Mouse (Mus musculus): ENCODE measurements around the gene Thsd4. TPM values are rescaled to one million over a fixed set of nuclear protein-coding genes. Genes with fewer than 3 reads are reported as not detected.

Thsd4 gene
- polyA plus RNA-seq, 1 experiment from 2014 or later: 4.5 TPM

GRCm38 (mm10) chr9:60521143-60521542 lies 703 bp downstream of the Thsd4 start:
- peak overlapping the region; percentile 53 for H3K4me3 ChIP-seq (ENCODE audit: low read length)
- H3K36me3 ChIP-seq (ENCODE audit: control insufficient read depth, insufficient read depth, low read length): no peaks in the 10 kb centered on the region
- H3K4me2 ChIP-seq (ENCODE audit: low read length): peak overlapping the region; percentile 83
- 33% methylated on average over 5 of the region's 5 CpGs for WGBS
- no peak for ATAC-seq
- peaks cover 24% of the 10 kb centered on the region for H3K4me1 ChIP-seq (ENCODE audit: control insufficient read depth, insufficient read depth, low read depth, low read length)
- no peaks in the 10 kb centered on the region for H3K9me3 ChIP-seq (ENCODE audit: control insufficient read depth, low read length)
- H3K9ac ChIP-seq (ENCODE audit: low read depth, low read length): no peak overlapping the region; the same call in 1 of the 2 replicates
- no peak overlapping the region for H3K27ac ChIP-seq (ENCODE audit: low read depth, low read length)
- peaks cover 15% of the 10 kb centered on the region for H3K27me3 ChIP-seq (replicated peaks; ENCODE audit: control insufficient read depth, insufficient read depth, low read length)

DNA sequence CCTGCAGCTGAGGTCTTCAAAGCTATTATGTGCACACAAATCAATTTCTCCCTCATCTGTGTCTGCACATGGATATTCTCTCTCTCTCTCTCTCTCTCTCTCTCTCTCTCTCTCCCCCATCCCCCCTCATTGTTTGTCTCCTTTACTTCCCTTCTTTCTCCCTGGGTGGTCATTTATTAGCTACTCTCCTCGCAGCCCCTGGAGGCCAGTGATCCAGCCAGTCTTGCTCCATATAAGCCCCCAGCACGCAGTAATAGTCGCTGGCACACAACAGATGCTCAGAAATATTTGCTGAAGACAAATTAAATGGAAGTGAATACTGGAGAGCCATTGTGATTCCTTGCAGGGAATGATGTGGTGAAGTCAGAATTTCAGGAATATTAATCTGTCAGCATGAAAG lies 2.2 kb downstream of the Thsd4 start:
- 17% methylated on average over 3 of the region's 3 CpGs for WGBS
- no peaks in the 10 kb centered on the region for H3K36me3 ChIP-seq (ENCODE audit: control insufficient read depth, insufficient read depth, low read length)
- peaks cover 24% of the 10 kb centered on the region for H3K4me1 ChIP-seq (ENCODE audit: control insufficient read depth, insufficient read depth, low read depth, low read length)
- peaks cover 2% of the 10 kb centered on the region; the same call in 1 of the 2 replicates for H3K9me3 ChIP-seq (ENCODE audit: control insufficient read depth, low read length)
- no peak overlapping the region for H3K4me3 ChIP-seq (ENCODE audit: low read length)
- H3K27me3 ChIP-seq (replicated peaks; ENCODE audit: control insufficient read depth, insufficient read depth, low read length): peaks cover 15% of the 10 kb centered on the region
- no peak overlapping the region for H3K9ac ChIP-seq (ENCODE audit: low read depth, low read length)
- no peak overlapping the region for H3K4me2 ChIP-seq (ENCODE audit: low read length)
- no peak for ATAC-seq
- no peak overlapping the region for H3K27ac ChIP-seq (ENCODE audit: low read depth, low read length)

DNA sequence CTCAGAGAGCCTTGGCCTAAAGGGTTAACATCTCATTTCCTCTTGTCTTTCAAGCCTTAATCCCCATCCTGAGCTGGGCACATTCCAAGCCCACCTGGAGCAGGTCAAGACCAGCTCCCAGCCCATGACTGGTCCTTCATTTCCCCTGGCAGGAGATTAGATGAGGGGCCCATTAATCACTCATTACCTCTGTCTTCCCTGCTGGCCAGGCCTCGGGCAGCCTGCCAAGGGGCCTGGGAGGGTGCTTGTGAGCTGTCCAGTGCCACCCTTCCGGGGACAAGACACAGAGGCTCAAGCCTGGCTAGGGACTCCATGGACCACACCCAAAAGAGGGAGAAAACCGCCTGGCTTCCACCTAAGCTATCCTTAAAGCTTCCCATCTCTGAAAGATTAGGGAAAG lies 3.6 kb downstream of the Thsd4 start:
- H3K9ac ChIP-seq (ENCODE audit: low read depth, low read length): no peak overlapping the region
- H3K9me3 ChIP-seq (ENCODE audit: control insufficient read depth, low read length): peaks cover 4% of the 10 kb centered on the region; the same call in 1 of the 2 replicates
- peaks cover 15% of the 10 kb centered on the region for H3K27me3 ChIP-seq (replicated peaks; ENCODE audit: control insufficient read depth, insufficient read depth, low read length)
- peaks cover 24% of the 10 kb centered on the region for H3K4me1 ChIP-seq (ENCODE audit: control insufficient read depth, insufficient read depth, low read depth, low read length)
- no peak; the same call in 1 of the 2 replicates for ATAC-seq
- no peak overlapping the region for H3K4me3 ChIP-seq (ENCODE audit: low read length)
- no peak overlapping the region for H3K27ac ChIP-seq (ENCODE audit: low read depth, low read length)
- H3K4me2 ChIP-seq (ENCODE audit: low read length): no peak overlapping the region
- no peaks in the 10 kb centered on the region for H3K36me3 ChIP-seq (ENCODE audit: control insufficient read depth, insufficient read depth, low read length)
- 27% methylated on average over 3 of the region's 3 CpGs for WGBS

DNA sequence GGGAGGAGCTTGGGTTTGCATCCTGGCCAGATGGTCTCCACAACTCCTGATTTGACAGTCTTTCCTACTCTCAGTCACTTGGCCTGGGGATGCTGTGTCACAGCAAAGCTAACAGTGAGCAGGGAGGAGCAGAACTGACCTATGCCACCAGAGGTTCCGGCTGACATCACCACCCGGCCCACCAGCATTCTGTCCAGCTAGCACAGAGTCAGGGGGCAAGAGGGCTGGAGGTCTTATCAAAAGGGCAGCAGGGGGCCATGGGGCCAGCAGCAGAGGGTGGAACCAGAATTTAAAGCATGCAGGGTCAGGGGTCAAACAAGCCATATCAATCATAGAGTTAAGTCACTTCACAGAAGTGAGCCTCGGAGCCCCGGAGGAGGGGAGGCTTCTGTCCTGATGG lies 4.7 kb downstream of the Thsd4 start:
- Histone ChIP-seq H3K4me1 (ENCODE audit: control insufficient read depth, insufficient read depth, low read depth, low read length) (peaks cover 24% of the 10 kb centered on the region), H3K4me3 (ENCODE audit: low read length) (no peak overlapping the region), H3K4me2 (ENCODE audit: low read length) (no peak overlapping the region), H3K36me3 (ENCODE audit: control insufficient read depth, insufficient read depth, low read length) (no peaks in the 10 kb centered on the region), H3K27ac (ENCODE audit: low read depth, low read length) (no peak overlapping the region), H3K9ac (ENCODE audit: low read depth, low read length) (no peak overlapping the region), H3K9me3 (ENCODE audit: control insufficient read depth, low read length) (peaks cover 4% of the 10 kb centered on the region; the same call in 1 of the 2 replicates), H3K27me3 (replicated peaks; ENCODE audit: control insufficient read depth, insufficient read depth, low read length) (peaks cover 14% of the 10 kb centered on the region)
- ATAC-seq: no peak
- 11% methylated on average over 4 of the region's 4 CpGs for whole genome bisulfite sequencing

DNA sequence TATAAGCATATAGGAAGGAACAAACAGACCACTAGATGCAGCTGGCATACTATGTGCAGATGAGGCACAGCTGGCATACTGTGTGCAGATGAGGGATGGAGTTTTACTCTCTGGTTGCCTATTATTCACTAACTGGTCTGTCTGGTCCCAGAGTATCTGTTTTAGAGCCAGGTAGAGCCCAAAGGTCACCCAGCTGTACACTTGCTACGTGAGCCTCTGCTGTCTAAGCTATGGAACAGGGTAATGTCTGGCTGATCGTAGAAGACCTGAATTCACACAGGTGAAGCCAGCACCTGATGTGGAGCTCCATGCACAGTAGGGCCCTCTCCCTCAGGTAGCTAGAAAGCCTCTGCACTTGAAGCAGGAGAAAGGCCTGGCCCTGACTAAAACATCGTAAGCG lies 5.5 kb downstream of the Thsd4 start:
- Histone ChIP-seq H3K27me3 (replicated peaks; ENCODE audit: control insufficient read depth, insufficient read depth, low read length) (peaks cover 9% of the 10 kb centered on the region), H3K9ac (ENCODE audit: low read depth, low read length) (no peak overlapping the region), H3K9me3 (ENCODE audit: control insufficient read depth, low read length) (peaks cover 4% of the 10 kb centered on the region; the same call in 1 of the 2 replicates), H3K4me3 (ENCODE audit: low read length) (no peak overlapping the region), H3K4me2 (ENCODE audit: low read length) (no peak overlapping the region), H3K4me1 (ENCODE audit: control insufficient read depth, insufficient read depth, low read depth, low read length) (peaks cover 18% of the 10 kb centered on the region), H3K27ac (ENCODE audit: low read depth, low read length) (no peak overlapping the region), H3K36me3 (ENCODE audit: control insufficient read depth, insufficient read depth, low read length) (no peaks in the 10 kb centered on the region)
- ATAC-seq: no peak
- WGBS: 89% methylated on average over 4 of the region's 4 CpGs

GRCm38 (mm10) chr9:60513329-60513788 lies 8.5 kb downstream of the Thsd4 start:
- H3K27me3 ChIP-seq (replicated peaks; ENCODE audit: control insufficient read depth, insufficient read depth, low read length): no peaks in the 10 kb centered on the region; the same call in none of the 2 replicates
- WGBS: 18% methylated on average over 11 of the region's 11 CpGs
- no peak for ATAC-seq

GRCm38 (mm10) chr9:60510876-60511275 lies 11.0 kb downstream of the Thsd4 start:
- Histone ChIP-seq H3K9me3 (ENCODE audit: control insufficient read depth, low read length) (peaks cover 4% of the 10 kb centered on the region; the same call in 1 of the 2 replicates), H3K4me3 (ENCODE audit: low read length) (no peak overlapping the region), H3K9ac (ENCODE audit: low read depth, low read length) (no peak overlapping the region), H3K4me1 (ENCODE audit: control insufficient read depth, insufficient read depth, low read depth, low read length) (no peaks in the 10 kb centered on the region; the same call in 1 of the 2 replicates), H3K4me2 (ENCODE audit: low read length) (no peak overlapping the region), H3K36me3 (ENCODE audit: control insufficient read depth, insufficient read depth, low read length) (no peaks in the 10 kb centered on the region), H3K27ac (ENCODE audit: low read depth, low read length) (no peak overlapping the region), H3K27me3 (replicated peaks; ENCODE audit: control insufficient read depth, insufficient read depth, low read length) (no peaks in the 10 kb centered on the region; the same call in 1 of the 2 replicates)
- 26% methylated on average over 6 of the region's 6 CpGs for WGBS
- peak; percentile 58; the same call in 1 of the 2 replicates for ATAC-seq

More at GRCm38 (mm10) chr9:60513329-60513788, 8.5 kb downstream of the Thsd4 start:
- Histone ChIP-seq H3K36me3 (ENCODE audit: control insufficient read depth, insufficient read depth, low read length) (no peaks in the 10 kb centered on the region), H3K9me3 (ENCODE audit: control insufficient read depth, low read length) (peaks cover 4% of the 10 kb centered on the region; the same call in 1 of the 2 replicates), H3K27ac (ENCODE audit: low read depth, low read length) (no peak overlapping the region), H3K4me1 (ENCODE audit: control insufficient read depth, insufficient read depth, low read depth, low read length) (peaks cover 16% of the 10 kb centered on the region), H3K4me3 (ENCODE audit: low read length) (no peak overlapping the region), H3K9ac (ENCODE audit: low read depth, low read length) (no peak overlapping the region), H3K4me2 (ENCODE audit: low read length) (no peak overlapping the region)

- Histone ChIP-seq H3K9me3 (ENCODE audit: control insufficient read depth, low read length) (no peaks in the 10 kb centered on the region), H3K9ac (ENCODE audit: low read depth, low read length) (no peak overlapping the region), H3K4me1 (ENCODE audit: control insufficient read depth, insufficient read depth, low read depth, low read length) (no peaks in the 10 kb centered on the region; the same call in 1 of the 2 replicates), H3K4me2 (ENCODE audit: low read length) (no peak overlapping the region), H3K36me3 (ENCODE audit: control insufficient read depth, insufficient read depth, low read length) (no peaks in the 10 kb centered on the region), H3K27ac (ENCODE audit: low read depth, low read length) (no peak overlapping the region), H3K4me3 (ENCODE audit: low read length) (no peak overlapping the region), H3K27me3 (replicated peaks; ENCODE audit: control insufficient read depth, insufficient read depth, low read length) (no peaks in the 10 kb centered on the region)
- no peak for ATAC-seq
- 56% methylated on average over 5 of the region's 5 CpGs for WGBS
These were observed 15.7 kb downstream of the Thsd4 start for GRCm38 (mm10) chr9:60506136-60506535.

DNA sequence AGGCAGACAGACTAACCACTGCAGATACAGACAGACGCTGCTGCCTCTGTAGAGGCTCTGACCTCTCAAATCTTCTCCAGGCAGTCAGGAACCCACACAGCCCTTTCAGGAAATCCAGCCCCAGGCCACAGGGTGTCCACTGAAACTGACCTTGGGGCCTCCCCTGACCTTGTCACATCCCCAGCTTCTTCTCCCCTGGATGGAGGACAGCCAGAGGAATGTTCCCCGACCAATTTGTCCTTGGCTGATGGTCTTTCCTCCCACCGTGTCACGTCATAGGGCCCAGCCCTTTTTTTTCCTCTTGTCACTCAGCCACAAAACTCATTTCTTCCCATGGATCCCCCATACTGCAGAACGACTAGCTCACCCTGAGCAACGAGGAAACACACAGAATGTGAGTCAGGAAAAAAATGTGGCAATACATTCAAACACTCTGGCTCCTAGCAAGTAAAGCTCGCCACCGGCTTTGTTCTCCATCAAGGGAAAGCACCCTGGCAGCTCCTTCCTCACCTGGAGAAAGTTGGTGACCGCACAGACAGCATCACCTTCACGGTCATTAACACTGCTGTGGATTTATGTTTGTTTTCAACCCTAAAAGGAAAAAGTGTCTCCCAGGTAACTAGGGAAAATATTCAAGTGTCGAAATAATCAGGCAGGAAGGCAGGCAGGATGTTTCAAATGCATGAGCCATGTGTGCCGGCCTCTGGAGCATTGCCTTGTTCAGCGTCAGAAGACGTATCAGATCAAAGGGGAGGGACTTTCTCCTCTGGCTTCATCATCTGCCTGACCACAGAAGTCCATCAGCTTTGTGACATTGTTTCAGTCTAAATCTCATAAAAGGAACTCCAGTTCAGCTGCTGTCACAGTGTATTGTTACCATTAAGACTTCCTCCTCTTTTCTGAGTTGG lies 17.2 kb downstream of the Thsd4 start:
- no peak overlapping the region for H3K27ac ChIP-seq (ENCODE audit: low read depth, low read length)
- H3K36me3 ChIP-seq (ENCODE audit: control insufficient read depth, insufficient read depth, low read length): no peaks in the 10 kb centered on the region
- no peak overlapping the region for H3K4me3 ChIP-seq (ENCODE audit: low read length)
- H3K27me3 ChIP-seq (replicated peaks; ENCODE audit: control insufficient read depth, insufficient read depth, low read length): no peaks in the 10 kb centered on the region
- no peaks in the 10 kb centered on the region for H3K9me3 ChIP-seq (ENCODE audit: control insufficient read depth, low read length)
- H3K4me1 ChIP-seq (ENCODE audit: control insufficient read depth, insufficient read depth, low read depth, low read length): no peaks in the 10 kb centered on the region; the same call in 1 of the 2 replicates
- no peak overlapping the region for H3K4me2 ChIP-seq (ENCODE audit: low read length)
- ATAC-seq: no peak
- WGBS: 47% methylated on average over 14 of the region's 14 CpGs
- no peak overlapping the region for H3K9ac ChIP-seq (ENCODE audit: low read depth, low read length)
